Mouse (Mus musculus) stomach, postnatal 0 days (tissue): ENCODE measurements around the gene Fahd1.

Source experiments
- CTCF ChIP-seq: IDR thresholded peaks from 2 replicates; pipeline ENCODE4 v1.5.1; 2016; ENCODE audit warnings: antibody characterized with exemption, low read depth, mild to moderate bottlenecking, moderate library complexity
- EP300 ChIP-seq: optimal IDR thresholded peaks from 2 replicates; pipeline ENCODE3; 2016; ENCODE audit warnings: antibody characterized with exemption

DNA sequence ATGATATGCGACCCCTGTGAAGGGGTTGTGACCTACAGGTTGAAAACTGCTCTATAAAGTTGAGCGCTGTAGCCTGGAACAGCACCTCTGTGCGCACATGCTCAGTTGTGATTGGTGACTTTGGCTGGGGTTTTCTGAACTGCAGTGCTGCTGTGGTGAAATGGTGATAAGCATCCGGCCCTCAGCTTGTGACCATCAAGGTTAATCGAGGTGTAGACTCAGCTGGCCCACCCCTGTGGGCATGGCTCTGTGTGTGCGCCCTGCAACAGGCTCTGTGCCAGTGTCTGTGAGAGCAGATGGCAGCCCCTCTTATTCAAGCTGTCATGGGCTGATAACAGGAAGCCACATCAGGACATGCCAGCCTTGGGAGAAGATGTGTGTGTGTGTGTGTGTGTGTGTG, 8.8 kb upstream of the Fahd1 start:
- no peak for TF ChIP-seq CTCF
- no peak for TF ChIP-seq EP300
